Comparison of ENCODE assay signal across 7 mouse cellular contexts in the genomic region with DNA sequence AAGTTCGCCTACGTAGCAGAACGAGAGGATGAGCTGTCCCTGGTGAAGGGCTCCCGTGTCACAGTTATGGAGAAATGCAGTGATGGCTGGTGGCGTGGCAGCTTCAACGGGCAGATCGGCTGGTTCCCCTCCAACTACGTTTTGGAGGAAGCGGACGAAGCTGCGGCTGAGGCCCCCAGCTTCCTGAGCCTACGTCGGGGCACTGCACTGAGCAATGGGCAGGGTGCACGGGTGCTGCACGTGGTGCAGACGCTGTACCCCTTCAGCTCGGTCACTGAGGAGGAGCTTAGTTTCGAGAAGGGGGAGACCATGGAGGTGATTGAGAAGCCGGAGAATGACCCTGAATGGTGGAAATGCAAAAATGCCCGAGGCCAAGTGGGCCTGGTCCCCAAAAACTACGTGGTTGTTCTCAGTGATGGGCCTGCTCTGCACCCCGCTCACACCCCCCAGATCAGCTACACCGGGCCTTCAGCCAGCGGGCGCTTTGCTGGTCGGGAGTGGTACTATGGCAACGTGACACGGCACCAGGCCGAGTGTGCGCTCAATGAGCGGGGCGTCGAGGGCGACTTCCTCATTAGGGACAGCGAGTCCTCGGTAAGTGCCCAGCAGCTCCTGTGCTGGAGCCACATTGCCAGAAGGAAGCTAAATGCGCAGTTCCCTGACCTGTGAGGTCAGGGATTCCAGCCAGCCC.
DNase-seq lines count a peak whose midpoint lies in the region; ATAC-seq and TF ChIP-seq lines count a peak whose summit lies in the region.
"Not testable (repeated sequence)": the region's sequence is repeated elsewhere in the genome, so short reads cannot be mapped to it uniquely, and the experiment has no call there.

No protein-coding gene starts in this region.

- not testable (repeated sequence) for H3K9ac ChIP-seq in forebrain, embryonic 15.5 days (replicated peaks); hindbrain, postnatal 0 days (replicated peaks; ENCODE audit: low read length); lung, embryonic 14.5 days; midbrain, embryonic 15.5 days

- not testable (repeated sequence) for H3K4me2 ChIP-seq in forebrain, embryonic 15.5 days (replicated peaks); hindbrain, postnatal 0 days (ENCODE audit: low read depth, low read length); lung, embryonic 14.5 days; midbrain, embryonic 15.5 days

- not testable (repeated sequence) for H3K27ac ChIP-seq in forebrain, embryonic 15.5 days (replicated peaks); hindbrain, postnatal 0 days; midbrain, embryonic 15.5 days; testis, adult 2 months (ENCODE audit: control insufficient read depth, insufficient read depth, low read depth, low read length)
- peak overlapping the region; percentile 78 for H3K27ac ChIP-seq in lung, embryonic 14.5 days (ENCODE audit: low read depth)

- not testable (repeated sequence) for H3K27me3 ChIP-seq in forebrain, embryonic 15.5 days; hindbrain, postnatal 0 days (ENCODE audit: insufficient read depth, low read length); lung, embryonic 14.5 days (ENCODE audit: insufficient read depth, low read length); midbrain, embryonic 15.5 days (replicated peaks); testis, adult 2 months (ENCODE audit: control insufficient read depth, insufficient read depth, low read length)

- ATAC-seq in forebrain, embryonic 15.5 days (replicated peaks), result peak; percentile 43; the same call in 1 of the 2 replicates
- ATAC-seq in hematopoietic stem cell, adult 5-6 weeks (replicated peaks in 1 of 2; ENCODE audit: insufficient read depth in 1 of 2, low FRiP score in 2 of 2, low TSS enrichment in 1 of 2, low read depth in 1 of 2, poor library complexity in 2 of 2, severe bottlenecking in 2 of 2), result peak; percentile 83 to 95
- peak; percentile 66 for ATAC-seq in hindbrain, postnatal 0 days
- ATAC-seq in lung, embryonic 14.5 days (ENCODE audit: insufficient read depth), result not testable (repeated sequence)
- ATAC-seq in megakaryocyte progenitor cell, adult 5-6 weeks (replicated peaks; ENCODE audit: poor library complexity), result peak; percentile 70
- ATAC-seq in midbrain, embryonic 15.5 days (replicated peaks), result peak; percentile 15; the same call in 1 of the 2 replicates

- DNase-seq in hindbrain, postnatal 0 days (ENCODE audit: low spot score); lung, embryonic 14.5 days: not testable (repeated sequence)

- not testable (repeated sequence) for TF ChIP-seq POLR2A in testis, adult 2 months (IDR thresholded peaks at IDR 0.05; ENCODE audit: control insufficient read depth, low read depth, low read length)

- not testable (repeated sequence) for H3K4me3 ChIP-seq in forebrain, embryonic 15.5 days; hindbrain, postnatal 0 days (ENCODE audit: low read length); lung, embryonic 14.5 days (ENCODE audit: low read depth, low read length); midbrain, embryonic 15.5 days
- H3K4me3 ChIP-seq in testis, adult 2 months (ENCODE audit: control insufficient read depth, low read depth, low read length), result peak overlapping the region; percentile 79

- peaks cover 14% of the 10 kb centered on the region for H3K36me3 ChIP-seq in forebrain, embryonic 15.5 days
- H3K36me3 ChIP-seq in hindbrain, postnatal 0 days (ENCODE audit: insufficient read depth, low read length); midbrain, embryonic 15.5 days (replicated peaks); testis, adult 2 months (ENCODE audit: control insufficient read depth, insufficient read depth, low read length): not testable (repeated sequence)
- peaks cover 23% of the 10 kb centered on the region for H3K36me3 ChIP-seq in lung, embryonic 14.5 days (ENCODE audit: insufficient read depth)

- H3K9me3 ChIP-seq in forebrain, embryonic 15.5 days; hindbrain, postnatal 0 days (ENCODE audit: low read length); lung, embryonic 14.5 days (ENCODE audit: low read depth, low read length); midbrain, embryonic 15.5 days: not testable (repeated sequence)

- TF ChIP-seq CTCF in hindbrain, postnatal 0 days (IDR thresholded peaks at IDR 0.05; ENCODE audit: low read depth); lung, embryonic 14.5 days (IDR thresholded peaks at IDR 0.05; ENCODE audit: low read depth); testis, adult 2 months (IDR thresholded peaks at IDR 0.05; ENCODE audit: control insufficient read depth, insufficient read depth, insufficient replicate concordance, low read depth, low read length): not testable (repeated sequence)

- WGBS in forebrain, embryonic 15.5 days, result 96% methylated on average over 37 of the region's 37 CpGs
- 84% methylated on average over 37 of the region's 37 CpGs for WGBS in hindbrain, postnatal 0 days
- 88% methylated on average over 37 of the region's 37 CpGs for WGBS in lung, embryonic 14.5 days
- 94% methylated on average over 37 of the region's 37 CpGs for WGBS in midbrain, embryonic 15.5 days

- H3K4me1 ChIP-seq in forebrain, embryonic 15.5 days; hindbrain, postnatal 0 days (ENCODE audit: insufficient read depth, low read length); lung, embryonic 14.5 days (ENCODE audit: insufficient read depth); midbrain, embryonic 15.5 days; testis, adult 2 months (ENCODE audit: control insufficient read depth, insufficient read depth, low read length): not testable (repeated sequence)
